In genomic region chr8:73054726-73055125, GRCm38 (mm10) we compare ENCODE assay signal across 25 mouse cellular contexts.
"Had no signal": no experiment of that assay in that cellular context is flagged by ENCODE, and none has a peak within 500 bp of the region (broad histone marks: within the 10 kb centered on the region; RNA-seq: fewer than 3 reads in every experiment).

No protein-coding gene starts in this region.

- H3K36me3 ChIP-seq: heart, embryonic 10.5 days; heart, embryonic 12.5 days; hindbrain, embryonic 10.5 days; hindbrain, embryonic 12.5 days; intestine, embryonic 15.5 days; kidney, embryonic 15.5 days; limb, embryonic 13.5 days; limb, embryonic 15.5 days; liver, embryonic 13.5 days had no signal

- H3K27me3 ChIP-seq: heart, embryonic 12.5 days; hindbrain, embryonic 12.5 days; intestine, embryonic 15.5 days; kidney, embryonic 15.5 days; limb, embryonic 13.5 days; limb, embryonic 15.5 days; liver, embryonic 13.5 days had no signal

- DNase-seq: gastrocnemius, postnatal 14 days; gastrocnemius, postnatal 36 days; heart, adult 18-20 months; heart, postnatal 10 days; heart, postnatal 4 days; kidney, adult 18-20 months; kidney, adult 8-10 months; kidney, postnatal 14 days; kidney, postnatal 36 days; layer of hippocampus, adult 9-11 months; layer of hippocampus, postnatal 36 days; left cerebral cortex, postnatal 4 days; liver, embryonic 13.5 days had no signal

- H3K9ac ChIP-seq: heart, embryonic 12.5 days; hindbrain, embryonic 12.5 days; hindbrain, embryonic 14.5 days; intestine, embryonic 15.5 days; kidney, embryonic 15.5 days; limb, embryonic 13.5 days; limb, embryonic 15.5 days; liver, embryonic 13.5 days had no signal

- H3K9me3 ChIP-seq: heart, embryonic 10.5 days; heart, embryonic 12.5 days; hindbrain, embryonic 10.5 days; hindbrain, embryonic 12.5 days; intestine, embryonic 15.5 days; kidney, embryonic 15.5 days; limb, embryonic 13.5 days; limb, embryonic 15.5 days; liver, embryonic 13.5 days had no signal

- H3K4me2 ChIP-seq: heart, embryonic 12.5 days; hindbrain, embryonic 12.5 days; hindbrain, embryonic 14.5 days; intestine, embryonic 15.5 days; kidney, embryonic 15.5 days; limb, embryonic 13.5 days; limb, embryonic 15.5 days; liver, embryonic 13.5 days had no signal

- H3K4me1 ChIP-seq: heart, embryonic 10.5 days; heart, embryonic 12.5 days; hindbrain, embryonic 10.5 days; hindbrain, embryonic 12.5 days; intestine, embryonic 15.5 days; kidney, embryonic 15.5 days; limb, embryonic 13.5 days; limb, embryonic 15.5 days; liver, embryonic 13.5 days had no signal

- H3K27ac ChIP-seq: heart, embryonic 10.5 days; hindbrain, embryonic 10.5 days; hindbrain, embryonic 12.5 days; hindbrain, embryonic 14.5 days; intestine, embryonic 15.5 days; kidney, embryonic 15.5 days; kidney, postnatal 0 days; limb, embryonic 13.5 days; limb, embryonic 15.5 days; liver, embryonic 13.5 days had no signal

- ATAC-seq: inflammation-experienced regulatory T-cells, adult 6 months; intestine, embryonic 15.5 days; intestine, postnatal 0 days had no signal

- H3K4me3 ChIP-seq: heart, embryonic 10.5 days; heart, embryonic 12.5 days; hindbrain, embryonic 10.5 days; hindbrain, embryonic 12.5 days; intestine, embryonic 15.5 days; kidney, embryonic 15.5 days; limb, embryonic 13.5 days; limb, embryonic 15.5 days; liver, embryonic 13.5 days had no signal
